Mouse (Mus musculus) frontal cortex, adult 2 months (tissue): ENCODE results near the gene Fn1. TPM values are rescaled to one million over a fixed set of nuclear protein-coding genes. Genes with fewer than 3 reads are reported as not detected.

Experiments
- DNase-seq, 2 experiments: peaks; one replicate each; pipeline ENCODE4 v3.0.0; 2022; ENCODE audit warnings: low spot score in 1 of 2; ENCODE audit errors: extremely low spot score in 1 of 2
- polyA plus RNA-seq: library from polyadenylated mRNA; depleted of rRNA; stranded (reverse); fragments of >200 nt; gene quantifications from 2 replicates; pipeline ENCODE4 v1.2.3, GENCODE M21; 2012

The Fn1 gene
- polyA plus RNA-seq, 1 experiment: 66.0 TPM

DNA sequence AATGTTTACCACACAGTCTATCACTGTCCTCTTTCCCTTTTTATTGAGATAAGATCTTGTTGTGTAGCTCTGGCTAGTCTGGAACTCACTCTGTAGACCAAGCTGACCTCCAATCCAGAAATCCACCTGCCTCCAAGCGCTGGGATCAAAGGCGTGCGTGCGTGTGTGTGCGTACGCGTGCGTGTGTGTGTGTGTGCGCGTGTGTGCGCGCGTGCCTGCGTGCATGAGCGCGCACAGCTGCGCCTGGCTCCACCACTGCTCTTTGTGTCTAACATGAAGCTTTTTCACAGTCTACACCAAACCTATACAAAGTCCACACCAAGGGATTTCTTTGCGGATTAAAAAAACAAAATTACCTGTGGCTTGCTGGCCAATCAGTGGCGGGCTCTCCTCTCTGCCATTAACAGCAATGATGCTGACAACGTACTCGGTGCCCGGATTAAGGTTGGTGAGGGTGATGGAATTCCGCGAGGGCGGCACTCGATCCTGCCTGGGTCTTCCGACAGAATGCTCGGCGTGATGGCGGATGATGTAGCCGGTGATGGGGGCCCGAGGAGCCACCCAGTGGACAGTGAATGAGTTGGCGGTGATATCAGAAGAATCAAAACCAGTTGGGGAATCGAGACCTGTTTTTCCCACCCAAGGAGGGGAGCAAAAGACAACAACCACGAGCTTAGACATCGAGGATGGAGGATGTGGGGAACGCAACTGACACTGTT lies 43.8 kb downstream of the Fn1 start:
- no peak for DNase-seq

DNA sequence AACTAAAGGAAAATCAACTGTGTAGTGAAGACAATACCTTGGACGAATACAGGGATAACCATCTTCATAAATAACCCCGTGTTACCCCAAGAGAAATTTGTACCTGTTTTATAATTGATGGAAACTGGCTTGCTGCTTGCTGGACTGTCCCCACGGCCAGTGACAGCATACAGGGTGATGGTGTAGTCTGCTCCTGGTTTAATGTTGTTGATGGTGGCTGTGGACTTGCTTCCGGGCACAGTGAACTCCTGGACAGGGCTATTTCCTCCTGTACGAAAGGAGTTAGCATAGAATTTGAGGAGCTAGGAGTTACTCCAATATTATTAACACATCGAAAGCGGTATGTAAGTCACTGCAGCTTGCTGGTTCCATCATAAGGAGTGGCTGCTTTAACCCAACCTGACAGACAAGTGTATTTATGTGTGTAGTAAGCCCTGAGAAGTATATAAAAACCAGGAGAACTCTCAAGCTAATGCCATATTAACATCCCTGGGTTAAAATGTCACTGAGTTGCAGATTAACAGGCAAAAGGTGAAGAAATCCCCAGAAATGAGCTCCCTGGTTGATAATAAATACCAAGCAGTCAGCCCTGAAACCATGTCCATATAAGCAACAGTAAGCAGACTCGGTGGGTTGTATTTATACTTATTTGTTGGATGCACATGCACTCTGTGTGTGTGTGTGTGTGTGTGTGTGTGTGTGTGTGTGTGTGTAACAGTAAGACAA lies 46.2 kb downstream of the Fn1 start:
- DNase-seq: no peak

DNA sequence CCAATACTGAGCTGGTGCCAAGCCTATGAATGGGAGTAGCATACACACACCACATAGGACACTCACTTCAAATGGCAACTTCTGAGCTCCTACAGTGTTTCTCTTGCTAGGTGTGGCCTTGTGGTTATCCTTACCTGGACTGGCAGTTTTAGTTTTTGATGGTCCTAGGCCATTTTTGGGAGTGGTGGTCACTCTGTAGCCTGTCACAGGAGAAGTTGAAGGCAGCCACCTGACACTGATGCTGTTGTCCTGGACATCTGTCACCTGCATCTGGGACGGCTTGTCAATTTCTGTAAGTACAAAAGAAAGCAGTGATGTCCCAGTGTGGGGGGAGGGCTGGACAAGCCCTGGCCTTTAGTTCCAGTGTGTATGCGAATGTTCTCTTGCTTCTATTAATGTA lies 47.2 kb downstream of the Fn1 start:
- no peak for DNase-seq

- no peak for DNase-seq
These were observed 57.6 kb downstream of the Fn1 start for GRCm38 (mm10) chr1:71595365-71595764.

GRCm38 (mm10) chr1:71594268-71594667 lies 58.7 kb downstream of the Fn1 start:
- no peak for DNase-seq

DNA sequence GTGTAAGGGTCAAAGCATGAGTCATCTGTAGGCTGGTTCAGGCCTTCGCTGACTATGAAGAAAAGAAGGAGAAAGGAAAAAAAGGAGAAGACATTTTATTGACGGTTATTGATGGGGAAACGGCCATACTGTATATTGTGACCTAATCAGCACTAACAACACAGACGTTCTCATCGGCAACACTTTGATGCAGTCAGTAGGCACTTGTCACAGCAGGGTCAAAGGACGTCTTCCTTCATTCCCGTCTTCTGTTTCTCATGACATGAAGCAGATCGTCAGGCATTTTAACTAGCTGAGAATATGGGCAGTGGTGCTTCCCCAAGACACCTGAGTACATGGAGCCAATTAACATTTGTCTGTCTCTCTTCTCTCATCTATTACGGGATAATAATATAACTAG lies 59.8 kb downstream of the Fn1 start:
- DNase-seq: no peak

GRCm38 (mm10) chr1:71590038-71590437 lies 63.0 kb downstream of the Fn1 start:
- DNase-seq: no peak

DNA sequence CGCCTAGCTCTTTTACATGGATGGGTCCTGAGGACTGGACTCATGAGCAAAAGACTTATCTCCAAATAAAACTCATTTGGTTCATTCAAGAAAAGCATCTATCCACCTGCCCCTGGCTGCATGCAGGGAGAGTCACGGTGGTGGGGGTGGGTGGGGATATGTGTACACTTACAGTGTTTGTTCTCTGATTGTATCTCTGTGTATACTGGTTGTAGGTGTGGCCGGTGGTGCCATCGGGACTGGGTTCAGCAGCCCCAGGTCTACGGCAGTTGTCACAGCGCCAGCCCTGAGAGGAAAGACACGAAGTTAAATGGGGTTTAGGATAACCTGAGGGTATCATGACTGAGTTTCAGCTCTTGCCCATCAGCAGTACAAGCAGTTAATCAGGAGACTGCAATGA lies 66.3 kb downstream of the Fn1 start:
- DNase-seq: no peak

DNA sequence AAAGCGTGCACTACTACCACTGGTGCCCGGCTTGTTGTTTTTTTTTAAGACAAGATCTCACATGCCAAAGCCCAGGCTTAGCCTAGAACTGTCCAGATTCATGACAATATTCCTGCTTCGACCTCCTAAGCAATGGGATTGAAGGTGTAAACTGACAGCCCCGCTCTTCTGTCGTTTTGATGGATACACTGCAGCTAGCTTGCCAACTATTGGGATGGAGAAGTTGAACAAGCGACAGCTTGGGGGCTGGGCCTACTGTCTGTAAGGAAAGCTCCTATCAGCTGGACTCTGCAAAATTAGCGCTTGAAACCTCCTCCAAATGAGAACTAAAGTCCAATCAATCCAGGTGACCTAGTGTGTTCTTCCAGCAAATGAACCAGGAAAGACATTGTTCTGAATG lies 69.1 kb downstream of the Fn1 start:
- DNase-seq: no peak

DNA sequence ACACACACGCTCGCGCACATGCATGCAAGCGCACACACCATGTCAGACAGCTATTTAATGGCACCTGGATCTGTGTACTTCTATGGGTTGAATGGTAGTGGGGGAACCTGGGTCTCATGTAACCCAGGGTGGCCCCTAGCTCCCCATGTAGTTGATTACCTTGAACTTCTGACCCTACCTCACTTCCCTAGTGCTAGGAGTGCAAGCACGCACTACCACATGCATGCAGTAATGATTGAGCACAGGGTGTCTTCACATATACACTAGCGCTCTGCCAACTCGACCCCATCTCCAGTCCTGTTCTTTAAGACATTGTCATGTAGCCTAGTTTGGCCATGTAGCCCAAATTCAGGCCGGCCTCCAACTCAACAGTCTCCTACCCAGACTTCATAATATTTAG lies 69.7 kb downstream of the Fn1 start:
- DNase-seq: no peak

- no peak for DNase-seq
These were observed 72.6 kb downstream of the Fn1 start for GRCm38 (mm10) chr1:71580408-71580807.

DNA sequence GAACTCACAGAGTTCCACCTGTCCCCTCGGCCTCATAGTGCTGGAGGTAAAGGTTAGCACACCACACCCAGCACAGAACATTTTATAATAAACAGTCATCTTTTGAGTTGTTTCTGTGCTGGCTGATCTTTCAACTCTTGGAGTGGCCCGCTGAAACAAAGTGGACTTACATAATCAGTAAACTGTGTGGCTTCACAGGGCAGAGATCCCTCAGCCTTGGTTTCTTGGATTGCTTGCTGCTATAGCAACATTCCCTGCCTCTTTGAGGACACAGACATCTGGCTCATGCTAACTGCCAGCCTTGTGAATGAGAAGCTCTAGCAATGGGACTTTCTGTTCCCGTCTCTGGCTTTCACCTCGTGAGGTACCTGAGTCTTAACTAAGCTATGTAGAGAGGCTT lies 73.5 kb downstream of the Fn1 start:
- no peak for DNase-seq

DNA sequence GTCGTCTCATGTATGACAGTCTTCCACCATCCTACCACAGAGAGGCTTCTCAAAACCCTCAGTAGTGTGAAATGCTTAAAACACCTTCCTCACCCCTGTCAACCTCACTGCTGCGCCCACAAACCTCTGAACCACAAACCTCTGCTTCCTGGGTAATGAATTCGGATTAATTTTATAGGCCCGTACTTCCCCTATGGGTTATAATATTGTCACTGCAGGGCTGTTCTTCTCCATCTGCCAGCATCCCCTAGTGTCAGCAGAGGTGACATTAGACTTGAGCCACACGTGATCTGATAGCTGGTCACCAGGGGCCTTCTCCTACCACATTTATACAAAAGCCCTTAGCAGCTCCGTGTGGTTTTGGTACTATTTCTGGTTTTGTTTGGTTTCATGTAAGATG lies 76.2 kb downstream of the Fn1 start:
- DNase-seq: no peak

GRCm38 (mm10) chr1:71575987-71576386 lies 77.0 kb downstream of the Fn1 start:
- DNase-seq: no peak

GRCm38 (mm10) chr1:71570116-71570515 lies 82.9 kb downstream of the Fn1 start:
- DNase-seq: no peak

DNA sequence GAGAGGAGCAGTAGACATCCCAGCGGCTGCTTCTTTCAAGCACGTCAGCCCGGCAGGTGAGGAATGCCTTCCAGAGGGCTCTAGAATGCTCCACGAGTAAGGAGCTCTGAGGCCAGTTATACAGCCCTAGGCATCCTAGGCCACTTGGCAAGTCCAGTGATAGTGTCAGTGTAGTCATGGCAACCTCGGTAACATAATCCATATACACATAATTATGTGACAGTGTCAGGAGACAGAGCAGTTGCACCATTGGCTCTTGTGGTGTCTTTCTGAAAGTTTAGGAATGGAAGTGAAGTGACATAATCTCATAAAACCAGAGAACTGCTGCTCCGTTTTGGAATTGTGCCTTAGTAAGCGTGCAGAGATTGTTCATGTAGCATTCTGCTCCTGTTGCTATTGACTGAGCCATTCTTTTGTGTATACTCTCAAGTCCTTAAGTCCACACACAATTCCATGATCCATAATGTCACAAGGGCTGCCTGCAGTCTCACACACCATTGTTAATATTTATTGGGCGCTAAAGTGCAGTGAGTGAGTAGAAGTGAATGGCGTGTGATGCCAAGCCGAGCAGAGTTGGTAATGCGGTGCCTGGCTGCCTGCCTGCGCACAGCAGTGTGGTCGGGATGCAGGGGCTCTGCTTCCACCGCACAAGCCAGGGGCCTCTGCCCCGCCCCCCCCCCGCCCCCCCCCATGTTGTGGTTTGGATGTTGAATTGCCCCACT lies 85.0 kb downstream of the Fn1 start:
- DNase-seq: no peak

- no peak for DNase-seq
These were observed 88.7 kb downstream of the Fn1 start for GRCm38 (mm10) chr1:71564291-71564690.

- DNase-seq: no peak
These were observed 92.4 kb downstream of the Fn1 start for GRCm38 (mm10) chr1:71560626-71561025.

- DNase-seq: peak; percentile 66 to 84
These were observed 96.0 kb downstream of the Fn1 start, which contains the start of gene Atic for GRCm38 (mm10) chr1:71556688-71557612. TSS of gene Atic (plus strand) at chr1:71557150.

DNA sequence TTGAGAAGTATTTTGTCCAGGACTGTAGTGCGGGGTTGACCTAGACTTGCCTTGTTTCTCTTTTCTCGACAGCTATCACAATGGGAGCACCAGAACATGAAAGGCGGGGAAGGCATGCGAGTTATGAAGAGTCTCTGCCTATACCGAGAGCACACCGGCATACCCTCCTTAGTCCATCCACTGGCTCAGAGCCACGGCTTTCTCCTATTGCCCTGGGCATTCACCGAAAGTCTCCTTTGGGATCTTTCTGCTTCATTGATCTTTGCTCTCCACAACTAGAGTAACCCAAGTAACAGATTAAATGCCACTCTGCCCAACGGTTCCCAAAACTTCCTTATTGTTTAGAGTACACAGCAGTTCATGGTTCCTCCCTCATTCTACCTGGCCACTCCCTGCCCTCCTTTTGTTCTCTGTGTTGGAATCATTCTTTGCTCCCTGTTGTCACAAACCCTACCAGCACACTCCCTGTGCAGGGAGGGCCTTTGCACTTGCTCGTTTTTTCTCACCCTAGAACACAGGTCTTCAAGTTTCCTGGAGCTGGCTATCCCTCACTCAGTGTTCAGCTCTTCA lies 102.3 kb downstream of the Fn1 start:
- no peak for DNase-seq
